Mouse (Mus musculus) monocyte, adult 59 days (primary cell): ENCODE measurements around the gene Tfap2e. TPM values are rescaled to one million over a fixed set of nuclear protein-coding genes. Genes with fewer than 3 reads are reported as not detected.

Experiments used
- total RNA-seq, 2 experiments: library from RNA; stranded (reverse); gene quantifications; one replicate each; pipeline ENCODE4 v1.2.4; 2023

Tfap2e gene
- total RNA-seq = not detected

DNA sequence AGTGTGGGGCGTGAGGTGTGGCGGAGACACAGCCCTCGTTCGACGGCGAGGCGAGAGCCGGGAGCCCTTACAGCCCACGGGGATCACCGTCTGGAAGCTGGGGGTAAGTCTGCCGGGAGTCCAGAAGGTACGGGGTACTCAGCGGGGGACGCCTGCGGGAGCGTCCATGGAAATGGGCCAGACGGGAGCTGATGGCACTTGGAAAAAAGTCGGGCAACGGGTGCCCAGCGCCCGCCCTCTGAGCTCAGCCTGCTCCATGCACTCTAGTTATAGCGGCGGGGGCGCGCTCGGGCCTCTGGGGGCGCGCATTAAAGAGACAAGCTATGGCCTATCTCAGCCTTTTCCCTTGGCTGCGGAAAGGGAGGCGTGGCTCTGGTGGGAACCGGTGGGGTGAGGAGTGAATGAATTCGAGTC lies at the start of gene Tfap2e:
Tfap2e (minus strand) TSS at position 240 of the 414 bp plus-strand sequence.

DNA sequence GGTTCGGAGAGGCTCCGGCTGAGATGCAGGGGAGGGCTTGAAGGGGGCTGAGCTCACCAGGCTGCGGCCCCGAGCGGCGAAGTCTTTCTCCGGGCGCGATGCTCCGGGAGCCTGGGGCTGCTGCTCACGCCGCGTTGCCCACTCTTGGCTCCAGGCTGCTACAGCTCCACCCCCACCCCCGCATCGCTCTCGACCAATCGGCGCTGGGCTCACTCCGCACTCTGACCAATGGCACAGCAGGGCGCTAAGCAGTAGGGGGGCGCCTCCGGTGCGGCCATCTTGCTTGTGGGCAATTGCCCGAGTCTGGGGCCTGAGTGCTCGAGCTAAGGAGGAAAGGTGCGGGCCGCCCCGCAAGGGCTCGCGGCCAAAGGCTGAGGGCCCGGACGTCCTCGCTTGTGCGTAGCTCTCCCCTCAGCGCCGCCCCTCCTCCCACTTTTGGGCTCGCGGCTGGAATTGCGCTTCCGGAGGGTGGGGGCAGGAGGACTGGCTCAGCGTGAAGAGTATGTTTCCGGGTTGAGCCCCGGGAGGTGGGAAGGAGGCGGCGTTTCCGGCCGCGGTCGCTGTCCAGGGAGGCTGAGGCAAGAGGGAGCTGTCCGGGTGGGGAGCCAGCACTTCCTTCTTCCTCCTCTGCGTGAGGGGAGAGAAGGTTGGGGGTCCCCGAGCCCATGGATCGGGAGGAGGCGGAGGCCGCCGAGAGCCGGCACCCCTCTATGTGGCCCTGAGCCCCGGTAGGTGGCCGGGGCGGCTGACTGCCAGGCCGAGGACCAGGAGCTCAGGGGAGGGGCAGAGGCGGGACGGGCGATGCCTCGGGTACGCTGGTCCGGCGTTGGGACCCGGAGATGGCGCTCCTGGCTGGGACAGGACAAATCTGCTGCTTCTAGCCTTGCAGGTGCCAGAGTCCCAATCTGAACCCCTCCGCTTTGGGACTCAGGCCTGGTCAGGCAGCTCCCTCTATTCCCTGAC lies 17.5 kb upstream of the Tfap2e start, which contains the start of the genes Ncdn and AU040320:
Ncdn (minus strand) TSS at position 171 of the 963 bp plus-strand sequence.
AU040320 (plus strand) TSS at position 277 of the 963 bp plus-strand sequence.

DNA sequence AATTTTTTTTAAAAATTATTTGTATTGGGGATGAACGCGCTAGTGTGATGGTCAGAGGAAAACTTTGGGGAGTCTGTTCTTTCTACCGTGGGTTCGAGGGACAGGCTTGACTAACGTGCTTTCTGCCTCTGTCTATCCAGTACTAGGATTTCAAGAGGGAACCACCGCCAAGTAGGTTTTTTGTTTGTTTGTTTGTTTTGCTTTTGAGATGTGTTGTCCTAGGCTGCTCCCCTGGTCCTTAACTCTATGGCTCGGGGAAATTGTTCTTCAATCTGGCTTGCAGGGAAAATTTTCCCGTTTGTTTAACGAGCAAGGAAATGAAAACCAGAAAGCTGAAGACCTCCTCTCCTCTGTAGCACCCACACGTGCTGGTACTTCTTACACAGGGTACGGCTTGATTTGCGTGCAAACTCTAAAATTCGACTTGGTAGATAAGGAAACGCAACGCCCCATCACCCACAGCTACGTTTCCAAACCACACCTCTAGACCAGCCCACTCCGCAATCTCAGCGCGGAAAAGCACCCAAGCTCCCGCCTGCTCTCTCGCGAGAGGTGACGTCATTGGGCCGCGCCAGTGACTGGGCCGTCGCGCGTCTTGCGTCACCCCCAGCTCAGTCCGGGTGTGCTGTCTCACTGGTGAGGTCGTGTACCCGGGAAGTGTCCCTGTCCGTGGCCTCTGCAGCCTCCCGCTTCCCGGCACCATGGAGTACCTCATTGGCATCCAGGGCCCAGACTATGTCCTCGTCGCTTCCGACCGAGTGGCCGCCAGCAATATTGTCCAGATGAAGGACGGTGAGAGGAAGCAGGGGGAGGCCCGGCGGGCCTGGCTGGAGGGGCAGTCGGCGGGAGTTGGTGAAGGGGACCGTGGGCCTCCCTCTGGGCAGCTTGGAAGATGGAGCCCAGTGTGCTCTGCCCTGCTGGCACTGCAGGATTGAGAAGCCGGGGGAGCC lies 58.7 kb downstream of the Tfap2e start, which contains the start of gene Psmb2:
Psmb2 (plus strand) TSS at position 577 of the 950 bp plus-strand sequence.

Other genes with a start within 250 kb of the Tfap2e start
- 10 to 100 TPM; 11.2 to 12.8 TPM for gene Ago4, start 202.8 kb downstream of the Tfap2e start, total RNA-seq
- gene Clspn, start 179.3 kb downstream of the Tfap2e start, total RNA-seq = 1 to 10 TPM; 2.0 to 7.0 TPM
- gene 5730409E04Rik, start 126.4 kb downstream of the Tfap2e start, total RNA-seq = 1 to 10 TPM; 3.8 to 6.1 TPM
- 100 to 1,000 TPM; 103 to 120 TPM for gene Psmb2, start 58.6 kb downstream of the Tfap2e start, total RNA-seq
- 10 to 100 TPM; 15.1 to 17.2 TPM for gene Ncdn, start 17.2 kb upstream of the Tfap2e start, total RNA-seq
- gene AU040320, start 17.3 kb upstream of the Tfap2e start, total RNA-seq = 10 to 100 TPM; 36.8 to 39.0 TPM
- gene Zmym4, start 231.9 kb upstream of the Tfap2e start, total RNA-seq = 10 to 100 TPM; 13.3 to 20.1 TPM